Mouse (Mus musculus): ENCODE data around the gene C2cd6.

- no peak for TF ChIP-seq POLR2A (IDR thresholded peaks at IDR 0.05; ENCODE audit: control insufficient read depth in 1 of 2, insufficient read depth in 1 of 2, low read depth in 1 of 2, low read length in 2 of 2, poor library complexity in 1 of 2)
- peak; percentile 61 to 82 (median 68) for TF ChIP-seq CTCF (IDR thresholded peaks at IDR 0.05 in 2 of 3, conservative IDR thresholded peaks at IDR 0.05 in 1 of 3; ENCODE audit: control insufficient read depth in 1 of 3, insufficient read depth in 1 of 3, low read depth in 2 of 3, low read length in 3 of 3, poor library complexity in 1 of 3, severe bottlenecking in 1 of 3)
- TF ChIP-seq GATA1 (IDR thresholded peaks at IDR 0.05; ENCODE audit: low read depth, low read length) = peak; percentile 46; the same call in 1 of the 2 replicates
- no peak for TF ChIP-seq ZKSCAN1 (IDR thresholded peaks at IDR 0.05; ENCODE audit: low read depth, low read length)
- TF ChIP-seq ZMIZ1 (IDR thresholded peaks at IDR 0.05; ENCODE audit: low read depth, low read length) = no peak
- no peak for TF ChIP-seq SIN3A (IDR thresholded peaks at IDR 0.05; ENCODE audit: low read length)
- TF ChIP-seq ETS1 (IDR thresholded peaks at IDR 0.05; ENCODE audit: low read depth, low read length) = no peak
- TF ChIP-seq MYC (IDR thresholded peaks at IDR 0.05; ENCODE audit: low read depth, low read length) = no peak
- no peak for TF ChIP-seq MAFK (IDR thresholded peaks at IDR 0.05; ENCODE audit: borderline replicate concordance, low read depth, low read length)
- no peak for TF ChIP-seq MXI1 (IDR thresholded peaks at IDR 0.05; ENCODE audit: low read depth, low read length)
- no peak for TF ChIP-seq EP300 (IDR thresholded peaks at IDR 0.05; ENCODE audit: low read depth in 1 of 2, low read length in 2 of 2)
Measured at GRCm38 (mm10) chr1:59142809-59143208, 48.1 kb upstream of the C2cd6 start.

Data from MEL (cell line).